Mouse (Mus musculus) megakaryocyte, embryonic 14.5 days (primary cell): ENCODE measurements at regions not wholly inside any gene's neighbourhood (a gene's known extent, or its start where the extent isn't known, plus 50 kb on each side); places are given as distances from the start of the nearest gene placed in this dataset.

Experiments used
- FLI1 ChIP-seq: IDR thresholded peaks from 2 replicates; pipeline ENCODE4 v1.6.1; 2012; ENCODE audit warnings: low read length, inconsistent platforms, mixed read lengths
- GATA1 ChIP-seq: IDR thresholded peaks from 3 replicates; pipeline ENCODE4 v1.6.1; 2012; ENCODE audit warnings: mixed read lengths, low read length, inconsistent platforms, borderline replicate concordance

GRCm38 (mm10) chr12:27849099-27849498 is 506.7 kb upstream of the Sox11 start:
- TF ChIP-seq GATA1 (no peak), FLI1 (no peak)
